In genomic region chr11:45647888-45648287, GRCm38 (mm10) we compare ENCODE assay signal across 10 mouse cellular contexts.
DNase-seq lines count a peak whose midpoint lies in the region; ATAC-seq and TF ChIP-seq lines count a peak whose summit lies in the region.
"Had no signal": no experiment of that assay in that cellular context is flagged by ENCODE, and none has a peak within 500 bp of the region (broad histone marks: within the 10 kb centered on the region; RNA-seq: fewer than 3 reads in every experiment).

No protein-coding gene starts in this region.

- H3K27ac ChIP-seq in kidney, embryonic 16.5 days (ENCODE audit: low read length): no peak overlapping the region
- H3K27ac ChIP-seq in thymus, adult 2 months (ENCODE audit: control insufficient read depth, insufficient read depth, low read length): no peak overlapping the region
- H3K27ac ChIP-seq: hindbrain, embryonic 15.5 days; limb, embryonic 13.5 days had no signal

- no peaks in the 10 kb centered on the region for H3K36me3 ChIP-seq in kidney, embryonic 16.5 days (ENCODE audit: insufficient read depth, low read length)
- H3K36me3 ChIP-seq in thymus, adult 2 months (ENCODE audit: control insufficient read depth, insufficient read depth, low read length): no peaks in the 10 kb centered on the region
- no peaks in the 10 kb centered on the region for H3K36me3 ChIP-seq in splenic B cell, adult 2 months (ENCODE audit: control insufficient read depth, insufficient read depth, low read length, poor library complexity, severe bottlenecking)
- H3K36me3 ChIP-seq: hindbrain, embryonic 15.5 days; limb, embryonic 13.5 days had no signal

- no peak for TF ChIP-seq CTCF in thymus, adult 2 months (IDR thresholded peaks at IDR 0.05; ENCODE audit: borderline replicate concordance, control insufficient read depth, extremely low read depth, insufficient read depth, low read length, poor library complexity)

- no peak overlapping the region for H3K4me3 ChIP-seq in kidney, embryonic 16.5 days (ENCODE audit: low read length)
- no peak overlapping the region for H3K4me3 ChIP-seq in thymus, adult 2 months (ENCODE audit: control insufficient read depth, insufficient read depth, low read length)
- H3K4me3 ChIP-seq: hindbrain, embryonic 15.5 days; limb, embryonic 13.5 days had no signal

- ATAC-seq in kidney, embryonic 16.5 days (ENCODE audit: low FRiP score, low TSS enrichment): no peak

- no peak overlapping the region for H3K4me2 ChIP-seq in kidney, embryonic 16.5 days (replicated peaks; ENCODE audit: low read depth, low read length)
- H3K4me2 ChIP-seq: hindbrain, embryonic 15.5 days; limb, embryonic 13.5 days had no signal

- H3K9ac ChIP-seq in kidney, embryonic 16.5 days (replicated peaks; ENCODE audit: low read length): no peak overlapping the region
- H3K9ac ChIP-seq: hindbrain, embryonic 15.5 days; limb, embryonic 13.5 days had no signal

- peak; percentile 9 for DNase-seq in adrenal gland, postnatal 14 days
- no peak for DNase-seq in adrenal gland, adult 2 months
- peak; percentile 9 for DNase-seq in kidney, adult 9 months
- DNase-seq in thymus, adult 2 months: peak; percentile 2
- DNase-seq in thymus, postnatal 0 days (ENCODE audit: low spot score): no peak
- peak; percentile 63 for DNase-seq in splenic B cell, adult 2 months (ENCODE audit: low read depth, low spot score)
- DNase-seq in Muller cell, postnatal 12 days (ENCODE audit: inconsistent ontology term): no peak

- TF ChIP-seq POLR2A in thymus, adult 2 months (IDR thresholded peaks at IDR 0.05; ENCODE audit: control insufficient read depth, extremely low read depth, insufficient read depth, low read length, poor library complexity): no peak

- no peaks in the 10 kb centered on the region for H3K4me1 ChIP-seq in kidney, embryonic 16.5 days (ENCODE audit: insufficient read depth, low read length)
- H3K4me1 ChIP-seq in thymus, adult 2 months (replicated peaks; ENCODE audit: control insufficient read depth, insufficient read depth, low read length): no peaks in the 10 kb centered on the region
- H3K4me1 ChIP-seq: hindbrain, embryonic 15.5 days; limb, embryonic 13.5 days had no signal

- WGBS in kidney, embryonic 16.5 days: 76% methylated on average over 3 of the region's 3 CpGs
- WGBS in thymus, adult 2 months: 83% methylated on average over 3 of the region's 3 CpGs

- no peaks in the 10 kb centered on the region for H3K9me3 ChIP-seq in kidney, embryonic 16.5 days (ENCODE audit: low read length)
- H3K9me3 ChIP-seq: hindbrain, embryonic 15.5 days had no signal

- no peaks in the 10 kb centered on the region for H3K27me3 ChIP-seq in kidney, embryonic 16.5 days (ENCODE audit: insufficient read depth, low read length)
- no peaks in the 10 kb centered on the region for H3K27me3 ChIP-seq in thymus, adult 2 months (ENCODE audit: control insufficient read depth, insufficient read depth, low read length)
- no peaks in the 10 kb centered on the region; the same call in 1 of the 2 replicates for H3K27me3 ChIP-seq in splenic B cell, adult 2 months (ENCODE audit: control insufficient read depth, insufficient read depth, low read length, poor library complexity, severe bottlenecking)
- H3K27me3 ChIP-seq: hindbrain, embryonic 15.5 days; limb, embryonic 13.5 days had no signal

Comparison
In these comparisons a context has a peak if more than half of its experiments do, and no peak if none do; other contexts are left out.
1. DNase-seq: peak in adrenal gland, postnatal 14 days (single experiment), kidney, adult 9 months (single experiment), thymus, adult 2 months (single experiment) and splenic B cell, adult 2 months (single experiment); none in adrenal gland, adult 2 months (single experiment), thymus, postnatal 0 days (single experiment) and Muller cell, postnatal 12 days (single experiment).